Comparison of ENCODE assay signal across 25 mouse cellular contexts in genomic region chr2:145730905-145731304, GRCm38 (mm10). TPM values are rescaled to one million over a fixed set of nuclear protein-coding genes. Genes with fewer than 3 reads are reported as not detected.
DNase-seq lines count a peak whose midpoint lies in the region; ATAC-seq and TF ChIP-seq lines count a peak whose summit lies in the region.
"Had no signal": no experiment of that assay in that cellular context is flagged by ENCODE, and none has a peak within 500 bp of the region (broad histone marks: within the 10 kb centered on the region; RNA-seq: fewer than 3 reads in every experiment).

No protein-coding gene starts in this region.

- H3K79me2 ChIP-seq in CH12.LX (replicated peaks; ENCODE audit: control insufficient read depth, extremely low read depth, insufficient read depth, poor library complexity, severe bottlenecking): no peaks in the 10 kb centered on the region

- no peaks in the 10 kb centered on the region for H3K9me3 ChIP-seq in CH12.LX (replicated peaks; ENCODE audit: low read length)
- no peaks in the 10 kb centered on the region for H3K9me3 ChIP-seq in heart, embryonic 11.5 days (replicated peaks; ENCODE audit: control insufficient read depth, low read length)
- H3K9me3 ChIP-seq: embryonic facial prominence, embryonic 13.5 days; embryonic facial prominence, embryonic 15.5 days; forebrain, embryonic 10.5 days; forebrain, embryonic 12.5 days had no signal

- no peak for TF ChIP-seq POLR2A in CH12.LX (IDR thresholded peaks at IDR 0.05; ENCODE audit: low read depth, low read length)

- 82% methylated on average over 7 of the region's 7 CpGs for WGBS in heart, embryonic 11.5 days (ENCODE audit: insufficient replicate concordance)

- H3K4me2 ChIP-seq in CH12.LX (ENCODE audit: insufficient read depth, low read depth, poor library complexity, severe bottlenecking): 0 out of 2 replicates have a peak overlapping the region, but pooled peaks have one; percentile 38
- H3K4me2 ChIP-seq in heart, embryonic 11.5 days: no peak overlapping the region
- H3K4me2 ChIP-seq: embryonic facial prominence, embryonic 13.5 days; embryonic facial prominence, embryonic 15.5 days; forebrain, embryonic 12.5 days had no signal

- H3K27me3 ChIP-seq in CH12.LX (replicated peaks): no peaks in the 10 kb centered on the region
- H3K27me3 ChIP-seq in heart, embryonic 11.5 days (ENCODE audit: control insufficient read depth, insufficient read depth, low read length): no peaks in the 10 kb centered on the region
- H3K27me3 ChIP-seq: embryonic facial prominence, embryonic 13.5 days; embryonic facial prominence, embryonic 15.5 days had no signal

- dilution Hi-C loops in CH12.LX (cut with MboI; ENCODE audit: extremely low pct_ligation_motif_present, extremely low pct_unique_long_range_greater_than_20kb, low sequenced_read_pairs): no loop called here

- TF ChIP-seq EP300 in CH12.LX (IDR thresholded peaks at IDR 0.05; ENCODE audit: low read length): peak; percentile 43

- H3K9ac ChIP-seq in CH12.LX (ENCODE audit: insufficient read depth, low read depth): no peak overlapping the region
- H3K9ac ChIP-seq in heart, embryonic 11.5 days (ENCODE audit: low read depth, low read length): no peak overlapping the region
- H3K9ac ChIP-seq: embryonic facial prominence, embryonic 13.5 days; embryonic facial prominence, embryonic 15.5 days; forebrain, embryonic 12.5 days had no signal

- no peak for TF ChIP-seq RAD21 in CH12.LX (IDR thresholded peaks at IDR 0.05; ENCODE audit: low read depth, low read length)

- no peak for TF ChIP-seq CTCF in CH12.LX (conservative IDR thresholded peaks at IDR 0.05 in 1 of 2, IDR thresholded peaks at IDR 0.05 in 1 of 2; ENCODE audit: low read depth in 2 of 2, low read length in 2 of 2)

- H3K27ac ChIP-seq in CH12.LX (ENCODE audit: insufficient read depth, low read depth): no peak overlapping the region
- H3K27ac ChIP-seq in heart, embryonic 11.5 days (ENCODE audit: low read depth, low read length): no peak overlapping the region
- H3K27ac ChIP-seq: embryonic facial prominence, embryonic 13.5 days; embryonic facial prominence, embryonic 15.5 days; forebrain, embryonic 10.5 days; forebrain, embryonic 12.5 days had no signal

- H3K4me3 ChIP-seq in CH12.LX (replicated peaks in 1 of 3; ENCODE audit: low read depth in 2 of 3, low read length in 2 of 3, poor library complexity in 1 of 3): no peak overlapping the region
- no peak overlapping the region for H3K4me3 ChIP-seq in heart, embryonic 11.5 days (ENCODE audit: low read depth, low read length)
- H3K4me3 ChIP-seq: embryonic facial prominence, embryonic 13.5 days; embryonic facial prominence, embryonic 15.5 days; erythroblast, embryonic 14.5 days; forebrain, embryonic 10.5 days; forebrain, embryonic 12.5 days had no signal

- H3K36me3 ChIP-seq in CH12.LX (replicated peaks in 1 of 2; ENCODE audit: control insufficient read depth in 1 of 2, insufficient read depth in 1 of 2, low read length in 1 of 2): no peaks in the 10 kb centered on the region
- no peaks in the 10 kb centered on the region for H3K36me3 ChIP-seq in heart, embryonic 11.5 days (ENCODE audit: control insufficient read depth, insufficient read depth, low read length)
- H3K36me3 ChIP-seq: embryonic facial prominence, embryonic 13.5 days; embryonic facial prominence, embryonic 15.5 days; forebrain, embryonic 10.5 days; forebrain, embryonic 12.5 days had no signal

- peak; percentile 30 for DNase-seq in CD4-positive, CD25-positive, alpha-beta regulatory T cell, adult 2 months (ENCODE audit: low read depth, low spot score)
- no peak for DNase-seq in CH12.LX (ENCODE audit: extremely low read depth)
- DNase-seq: adrenal gland, adult 2 months; adrenal gland, postnatal 10 days; adrenal gland, postnatal 25 days; B cell, adult 2 months; cerebellum, adult 11 months; cerebellum, adult 18-20 months; cerebellum, adult 8-10 months; cerebellum, adult 9-11 months; cerebellum, postnatal 14 days; cerebellum, postnatal 36 days; embryo, embryonic 11 days had no signal

- in situ Hi-C loops in CH12.LX (cut with MboI; ENCODE audit: low pct_ligation_motif_present, low pct_unique_long_range_greater_than_20kb, low sequenced_read_pairs): no loop called here

- peaks cover 0 to 3% of the 10 kb centered on the region in 2 experiments; a peak in 1 of 4 replicates for H3K4me1 ChIP-seq in CH12.LX (ENCODE audit: control insufficient read depth in 1 of 2, insufficient read depth in 2 of 2)
- no peaks in the 10 kb centered on the region; the same call in 1 of the 2 replicates for H3K4me1 ChIP-seq in heart, embryonic 11.5 days (ENCODE audit: control insufficient read depth, insufficient read depth, low read length)
- H3K4me1 ChIP-seq: embryonic facial prominence, embryonic 13.5 days; embryonic facial prominence, embryonic 15.5 days; forebrain, embryonic 10.5 days; forebrain, embryonic 12.5 days had no signal

- peak; percentile 28 for ATAC-seq in inflammation-experienced regulatory T-cells, adult 6 months
- ATAC-seq in megakaryocyte-erythroid progenitor cell, adult 5-6 weeks (replicated peaks; ENCODE audit: low FRiP score, low TSS enrichment, poor library complexity, severe bottlenecking): no peak
- ATAC-seq in megakaryocyte progenitor cell, adult 5-6 weeks (replicated peaks; ENCODE audit: poor library complexity): no peak
- ATAC-seq in heart, embryonic 11.5 days (replicated peaks; ENCODE audit: insufficient number of reproducible peaks, low FRiP score, low TSS enrichment): no peak
- ATAC-seq: forebrain, embryonic 14.5 days; forebrain, embryonic 16.5 days had no signal

TF ChIP-seq in CH12.LX, 34 proteins besides CTCF, POLR2A, EP300 and RAD21:
- TF ChIP-seq MAZ (IDR thresholded peaks at IDR 0.05; ENCODE audit: low read depth, low read length) (no peak), TCF12 (IDR thresholded peaks at IDR 0.05; ENCODE audit: low read depth, low read length) (no peak), JUN (IDR thresholded peaks at IDR 0.05; ENCODE audit: insufficient read depth, low read depth, low read length) (peak; percentile 17; the same call in 1 of the 2 replicates), ZNF384 (IDR thresholded peaks at IDR 0.05; ENCODE audit: low read depth, low read length) (peak; percentile 95), IRF4 (IDR thresholded peaks at IDR 0.05; ENCODE audit: low read depth, low read length) (peak; percentile 64; the same call in 1 of the 2 replicates), JUND (conservative IDR thresholded peaks at IDR 0.05; ENCODE audit: low read depth, low read length) (peak; percentile 74)

RNA-seq across cellular contexts. Expression of gene Rin2, which starts 55.9 kb away (rescaled TPM):
- total RNA-seq in CH12.LX (2012; rRNA removed) (0.04 and 0.08 TPM in 2 replicates), CH12.LX (2014; rRNA removed) (0.05 and 0.12 TPM in 2 replicates)
- 0.07 and 0.10 TPM in 2 replicates for polyA plus RNA-seq in CH12.LX (2012; ENCODE audit: insufficient read length, low read depth)
- 1 to 10 TPM; 2.0 to 2.3 (median 2.1) TPM for polyA plus RNA-seq in inflammation-experienced regulatory T-cells, adult 6 months (2017; shearing (Covaris generic))
- total RNA-seq in megakaryocyte-erythroid progenitor cell, adult 5-6 weeks (2014; fragmentation: Nextera tagmentation): 0.15 TPM in 1 of 2 replicates, not detected in the other
- 0.61 TPM in 1 of 2 replicates, not detected in the other for total RNA-seq in megakaryocyte-erythroid progenitor cell, adult 5-6 weeks (2017)
- 2.1 and 2.7 TPM in 2 replicates for total RNA-seq in megakaryocyte progenitor cell, adult 5-6 weeks (2015)
- 2.7 and 2.9 TPM in 2 replicates for total RNA-seq in megakaryocyte progenitor cell, adult 5-6 weeks (2017)
- 16.3 and 21.1 TPM in 2 replicates for polyA plus RNA-seq in heart, embryonic 11.5 days (2014; fragmentation: Nextera tagmentation; extraction: Ambion mirVana)
- total RNA-seq: MEL had no signal
